Mouse (Mus musculus) lung, adult 2 months (tissue): ENCODE measurements around the gene Vangl1. TPM values are rescaled to one million over a fixed set of nuclear protein-coding genes. Genes with fewer than 3 reads are reported as not detected.
A peak's percentile ranks its signal among the peaks of the same experiment; 100 is the strongest.
"Not testable (repeated sequence)": the region's sequence is repeated elsewhere in the genome, so short reads cannot be mapped to it uniquely, and the experiment has no call there.

Experiments
- DNase-seq: peaks from one replicate; pipeline ENCODE4 v3.0.0; 2022
- H3K4me1 ChIP-seq: fragments of 200-500 bp; 2 replicates; pipeline ENCODE4 v1.6.1; 2011; ENCODE audit warnings: low read length; ENCODE audit not compliant: control insufficient read depth, insufficient read depth
- H3K4me3 ChIP-seq: fragments of 200-500 bp; replicated peaks from 2 replicates; pipeline ENCODE3; 2011; ENCODE audit warnings: low read depth, mild to moderate bottlenecking, control low read depth, low read length; ENCODE audit errors: extremely low read depth
- CTCF ChIP-seq: fragments of 200-500 bp; IDR thresholded peaks from 2 replicates; pipeline ENCODE4 v1.5.1; 2011; ENCODE audit warnings: mild to moderate bottlenecking, low read length, control low read depth; ENCODE audit not compliant: insufficient read depth
- POLR2A ChIP-seq: fragments of 200-500 bp; IDR thresholded peaks from 2 replicates; pipeline ENCODE4 v1.6.1; 2011; ENCODE audit warnings: low read depth, mild to moderate bottlenecking, control low read depth, low read length, borderline replicate concordance; ENCODE audit errors: extremely low read depth
- WGBS: fragments of 180-500 bp; shearing (Covaris S2); methylation state at CpG from one replicate; pipeline ENCODE4 v1.1.7; 2018; 5-methylcytosine and 5-hydroxymethylcytosine counted together
- polyA plus RNA-seq: library from polyadenylated mRNA; depleted of rRNA; stranded (reverse); fragments of >200 nt; gene quantifications from 2 replicates; pipeline ENCODE4 v1.2.3, GENCODE M21; 2012

Vangl1 gene
- polyA plus RNA-seq, 1 experiment = 31.5 TPM

GRCm38 (mm10) chr3:102166287-102166620, 38.2 kb downstream of the Vangl1 start:
- no peak for DNase-seq
- no peak overlapping the region for H3K4me3 ChIP-seq
- peaks cover 6% of the 10 kb centered on the region; the same call in 1 of the 2 replicates for H3K4me1 ChIP-seq
- no peak for TF ChIP-seq POLR2A
- WGBS = 80% methylated on average over 4 of the region's 4 CpGs

DNA sequence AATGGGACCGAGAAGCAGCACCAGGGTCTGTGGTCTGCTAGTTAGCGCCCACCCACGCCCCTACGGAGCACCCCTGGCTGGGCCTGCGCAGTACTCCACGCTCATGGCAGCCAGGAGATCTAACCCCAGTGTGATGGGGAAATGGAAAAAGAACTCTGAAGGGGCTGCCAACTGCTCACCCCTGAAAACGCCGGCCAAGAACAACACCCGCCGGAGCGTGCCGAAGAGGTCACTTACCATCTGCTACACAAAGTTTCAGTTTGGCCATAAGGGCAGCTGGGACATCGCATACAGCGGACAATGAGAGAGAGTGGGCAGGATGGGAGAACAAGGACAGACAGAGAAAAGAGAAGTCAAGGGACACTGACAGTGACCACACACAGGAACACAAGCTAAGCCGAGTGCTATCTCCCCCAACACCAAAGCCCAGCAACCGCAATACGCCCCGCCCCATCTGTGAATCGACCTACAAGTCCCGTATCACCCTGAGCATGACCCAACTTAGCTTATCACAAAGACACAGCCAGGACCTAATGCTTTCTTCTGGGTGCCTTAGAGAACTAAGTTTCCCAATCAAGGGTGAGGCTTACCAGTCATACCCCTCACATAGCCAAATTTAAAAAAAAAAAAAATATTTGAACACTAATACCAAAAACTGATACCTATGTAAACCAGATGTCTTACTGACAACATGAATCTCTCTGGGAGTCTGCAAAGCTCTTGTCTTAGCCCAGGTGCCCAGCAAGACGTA, 38.8 kb downstream of the Vangl1 start:
- WGBS = 76% methylated on average over 21 of the region's 21 CpGs
- no peak overlapping the region for H3K4me3 ChIP-seq
- no peak for TF ChIP-seq CTCF
- TF ChIP-seq POLR2A = no peak
- peaks cover 6% of the 10 kb centered on the region; the same call in 1 of the 2 replicates for H3K4me1 ChIP-seq
- no peak for DNase-seq

DNA sequence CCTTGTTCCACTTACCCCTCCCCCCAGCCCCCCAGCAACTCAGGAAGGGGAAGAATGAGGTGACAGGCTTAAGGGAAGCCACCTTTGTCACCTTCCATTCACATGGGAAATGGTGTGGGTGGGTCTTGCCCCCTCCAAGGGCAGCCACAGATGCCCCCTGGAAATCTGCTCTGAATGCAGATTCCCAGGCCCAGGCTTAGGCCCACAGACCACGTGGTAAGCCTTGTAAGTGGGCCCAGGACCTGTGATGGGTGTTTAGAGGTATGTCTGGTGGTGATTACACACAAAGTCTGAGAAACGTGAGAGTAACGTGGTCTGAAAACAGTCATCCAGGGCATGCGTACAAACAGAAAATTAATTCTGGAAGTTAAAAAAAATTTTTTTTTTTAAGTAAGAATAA, 39.6 kb downstream of the Vangl1 start:
- no peak overlapping the region for H3K4me3 ChIP-seq
- 69% methylated on average over 4 of the region's 4 CpGs for WGBS
- TF ChIP-seq CTCF = no peak
- no peak for TF ChIP-seq POLR2A
- DNase-seq = no peak
- H3K4me1 ChIP-seq = peaks cover 6% of the 10 kb centered on the region; the same call in 1 of the 2 replicates

GRCm38 (mm10) chr3:102163861-102164260, 40.6 kb downstream of the Vangl1 start:
- WGBS = 80% methylated on average over 1 of the region's 1 CpGs

GRCm38 (mm10) chr3:102159423-102160325, 44.8 kb downstream of the Vangl1 start:
- 57% methylated on average over 14 of the region's 14 CpGs for WGBS
- no peak for TF ChIP-seq CTCF
- TF ChIP-seq POLR2A = no peak
- peak; percentile 19 for DNase-seq
- Histone ChIP-seq H3K4me1 (peaks cover 4% of the 10 kb centered on the region; the same call in 1 of the 2 replicates), H3K4me3 (no peak overlapping the region)

More at GRCm38 (mm10) chr3:102163861-102164260, 40.6 kb downstream of the Vangl1 start:
- not testable (repeated sequence) for H3K4me3 ChIP-seq, DNase-seq, H3K4me1 ChIP-seq

DNA sequence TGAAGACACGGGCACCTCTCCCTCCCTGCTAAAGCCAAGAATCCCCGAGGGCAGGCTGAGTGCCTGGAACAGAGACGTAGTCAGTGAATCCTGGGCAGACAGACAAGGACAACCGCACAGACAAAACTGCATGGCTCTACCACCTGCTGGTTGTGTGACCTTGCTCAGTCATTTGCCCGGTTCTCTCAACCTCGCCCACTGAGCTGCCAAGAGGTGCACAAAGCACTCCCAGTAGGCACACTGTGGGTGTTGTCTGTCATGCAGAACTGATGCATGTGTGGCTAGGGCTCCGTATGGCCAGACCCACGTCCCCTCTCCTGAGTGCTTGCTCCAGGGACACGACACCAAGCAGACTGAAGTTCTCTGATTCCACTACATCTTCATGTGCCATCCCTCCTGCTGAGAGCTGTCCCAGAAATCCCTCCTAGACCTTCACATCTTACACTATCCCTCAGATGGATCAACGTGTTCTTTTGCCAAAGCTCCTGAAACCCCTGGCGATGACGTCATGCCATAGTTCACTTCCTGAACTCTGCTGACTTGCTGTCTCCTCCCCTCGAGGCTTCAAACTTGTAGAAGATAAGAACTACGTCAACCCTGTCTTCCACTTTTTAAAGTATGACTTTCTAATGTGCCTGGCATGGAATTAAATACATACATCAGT, 45.6 kb downstream of the Vangl1 start:
- 65% methylated on average over 14 of the region's 14 CpGs for WGBS
- Histone ChIP-seq H3K4me3 (no peak overlapping the region), H3K4me1 (peaks cover 4% of the 10 kb centered on the region; the same call in 1 of the 2 replicates)
- no peak for DNase-seq
- TF ChIP-seq CTCF (no peak), POLR2A (no peak)

DNA sequence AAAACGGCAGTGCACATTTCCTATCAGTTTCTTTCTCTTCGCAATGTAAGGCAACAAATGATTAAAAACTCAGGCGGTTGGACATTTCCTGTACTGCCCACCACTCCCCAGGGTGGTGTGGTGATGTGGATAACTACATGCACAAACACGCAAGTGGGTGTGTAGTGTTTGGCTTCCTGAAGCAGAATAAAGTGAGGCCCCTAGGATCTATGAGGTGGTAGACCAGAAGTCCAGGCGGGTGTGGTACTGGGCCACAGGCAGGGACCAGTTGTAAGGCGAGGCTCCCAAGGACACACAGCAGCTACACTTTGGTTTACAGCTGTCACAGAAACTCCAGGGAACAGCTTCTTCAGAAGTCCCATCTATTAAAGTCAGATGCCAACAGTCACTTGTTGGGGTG, 46.8 kb downstream of the Vangl1 start:
- H3K4me3 ChIP-seq = no peak overlapping the region
- WGBS = 69% methylated on average over 6 of the region's 6 CpGs
- DNase-seq = no peak
- peaks cover 4% of the 10 kb centered on the region; the same call in 1 of the 2 replicates for H3K4me1 ChIP-seq
- no peak for TF ChIP-seq CTCF
- TF ChIP-seq POLR2A = no peak

DNA sequence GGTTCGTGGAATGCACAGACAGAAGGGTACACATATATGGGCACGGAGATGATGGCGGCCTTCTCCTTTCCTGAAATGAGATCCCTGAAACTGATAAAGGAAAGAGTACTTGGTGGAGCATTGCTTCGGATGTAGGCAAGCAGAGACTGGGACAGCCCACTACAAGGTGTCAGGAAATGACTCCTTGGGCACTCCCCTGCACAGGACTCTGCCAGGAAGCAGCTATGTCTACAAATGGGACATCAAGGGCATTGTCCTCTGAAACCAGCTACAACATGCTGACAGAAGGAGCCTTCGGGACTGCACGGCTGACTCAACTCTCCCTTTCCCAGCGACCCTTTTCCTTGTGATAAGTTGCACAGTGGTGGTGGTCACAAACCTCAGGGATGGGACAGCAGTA, 47.8 kb downstream of the Vangl1 start:
- no peak overlapping the region for H3K4me3 ChIP-seq
- no peak for DNase-seq
- TF ChIP-seq POLR2A (no peak), CTCF (no peak)
- 53% methylated on average over 7 of the region's 7 CpGs for WGBS
- H3K4me1 ChIP-seq = peaks cover 4% of the 10 kb centered on the region; the same call in 1 of the 2 replicates

DNA sequence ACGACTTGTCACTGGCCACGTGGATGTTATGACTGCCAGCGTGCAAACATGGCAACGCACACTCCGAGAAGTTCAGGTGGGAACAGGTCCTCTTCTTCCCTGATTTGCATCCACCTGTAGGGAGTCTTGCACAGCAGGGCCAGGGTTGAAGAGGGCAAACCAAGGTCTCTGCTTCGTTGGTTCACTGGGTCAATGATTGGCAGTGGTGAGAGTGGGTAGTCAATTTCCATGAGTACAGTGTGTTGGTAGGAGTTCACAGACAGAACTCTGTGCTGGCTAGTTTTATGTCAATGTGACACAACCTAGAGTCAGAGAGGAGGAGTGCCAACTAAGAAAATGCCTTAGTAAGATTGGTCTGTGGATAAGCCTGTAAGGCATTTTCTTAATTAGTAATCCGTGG, 50.4 kb downstream of the Vangl1 start:
- H3K4me3 ChIP-seq = no peak overlapping the region
- no peak for DNase-seq
- TF ChIP-seq POLR2A (no peak), CTCF (no peak)
- 86% methylated on average over 7 of the region's 7 CpGs for WGBS
- H3K4me1 ChIP-seq = peaks cover 2% of the 10 kb centered on the region; the same call in 1 of the 2 replicates

- Histone ChIP-seq H3K4me3 (no peak overlapping the region), H3K4me1 (peaks cover 2% of the 10 kb centered on the region; the same call in 1 of the 2 replicates)
- WGBS = 42% methylated on average over 4 of the region's 4 CpGs
- peak; percentile 20 for DNase-seq
- TF ChIP-seq POLR2A (no peak), CTCF (no peak)
Observed at GRCm38 (mm10) chr3:102152872-102153271, 51.6 kb downstream of the Vangl1 start.
